Mouse (Mus musculus): ENCODE measurements around the gene Sult6b1.

Sult6b1 gene

GRCm38 (mm10) chr17:78889184-78889583 is 17.6 kb downstream of the Sult6b1 start:
- in situ Hi-C loops (cut with MboI; ENCODE audit: unreplicated experiment in 2 of 2): loop anchor here in 1 of 2 experiments (25.0 kb wide), 1 partner anchor 473 kb away; the partner anchor contains the start of gene Cdc42ep3

- in situ Hi-C loops (cut with MboI; ENCODE audit: unreplicated experiment in 2 of 2): loop anchor here in 1 of 2 experiments (25.0 kb wide), 1 partner anchor 474 kb away; the partner anchor contains the start of gene Cdc42ep3
Measured at GRCm38 (mm10) chr17:78888554-78888953, 18.2 kb downstream of the Sult6b1 start.

- in situ Hi-C loops (cut with MboI; ENCODE audit: unreplicated experiment in 2 of 2): loop anchor here in 1 of 2 experiments (25.0 kb wide), 1 partner anchor 477 kb away; the partner anchor contains the start of gene Cdc42ep3
Measured at GRCm38 (mm10) chr17:78885286-78886065, 21.3 kb downstream of the Sult6b1 start.

- in situ Hi-C loops (cut with MboI; ENCODE audit: unreplicated experiment in 2 of 2): loop anchor here in 1 of 2 experiments (25.0 kb wide), 1 partner anchor 479 kb away; the partner anchor contains the start of gene Cdc42ep3
Measured at GRCm38 (mm10) chr17:78883291-78883690, 23.5 kb downstream of the Sult6b1 start.

- in situ Hi-C loops (cut with MboI; ENCODE audit: unreplicated experiment in 2 of 2): loop anchor here in 1 of 2 experiments (25.0 kb wide), 1 partner anchor 480 kb away; the partner anchor contains the start of gene Cdc42ep3
Measured at GRCm38 (mm10) chr17:78882401-78883112, 24.2 kb downstream of the Sult6b1 start, which contains the start of gene Eif2ak2. Gene Eif2ak2, minus strand, starts transcription at chr17:78882573.

- in situ Hi-C loops (cut with MboI; ENCODE audit: unreplicated experiment in 2 of 2): loop anchor here in 1 of 2 experiments (25.0 kb wide), 1 partner anchor 480 kb away; the partner anchor contains the start of gene Cdc42ep3
Measured at GRCm38 (mm10) chr17:78881878-78882304, 24.9 kb downstream of the Sult6b1 start.

- in situ Hi-C loops (cut with MboI; ENCODE audit: unreplicated experiment in 2 of 2): no loop called here
Measured at GRCm38 (mm10) chr17:78873886-78874285, 32.9 kb downstream of the Sult6b1 start.

- in situ Hi-C loops (cut with MboI; ENCODE audit: unreplicated experiment in 2 of 2): no loop called here
Measured at GRCm38 (mm10) chr17:78856243-78856642, 50.5 kb downstream of the Sult6b1 start.

GRCm38 (mm10) chr17:78842271-78842928 is 64.4 kb downstream of the Sult6b1 start:
- in situ Hi-C loops (cut with MboI; ENCODE audit: unreplicated experiment in 2 of 2): loop anchor here in 1 of 2 experiments (25.0 kb wide), 1 partner anchor 1020 kb away; no protein-coding TSS in a partner anchor

- in situ Hi-C loops (cut with MboI; ENCODE audit: unreplicated experiment in 2 of 2): loop anchor here (5.0 to 25.0 kb wide), 2 partner anchors 101 to 1026 kb away; partner anchors contain the start of genes Cebpz (in 1 of the 2) and Ndufaf7 (in 1 of the 2)
Measured at GRCm38 (mm10) chr17:78836056-78836455, 70.7 kb downstream of the Sult6b1 start.

GRCm38 (mm10) chr17:78834856-78835835 is 71.6 kb downstream of the Sult6b1 start, which contains the start of the genes Heatr5b and Gpatch11:
Gene Heatr5b, minus strand, starts transcription at chr17:78835364.
Gene Gpatch11, plus strand, starts transcription at chr17:78835567.
- in situ Hi-C loops (cut with MboI; ENCODE audit: unreplicated experiment in 2 of 2): loop anchor here (5.0 to 25.0 kb wide), 2 partner anchors 102 to 1027 kb away; partner anchors contain the start of genes Cebpz (in 1 of the 2) and Ndufaf7 (in 1 of the 2)

Data from v-Abl transformed pro-B cells (cell line).